Mouse (Mus musculus) heart, adult 9 months (tissue): Measurements from ENCODE around the gene Tagap1.
"Not testable (repeated sequence)": the region's sequence is repeated elsewhere in the genome, so short reads cannot be mapped to it uniquely, and the experiment has no call there.

ENCODE experiments used
- DNase-seq, 2 experiments: peaks; one replicate each; pipeline ENCODE4 v3.0.0; 2022; ENCODE audit warnings: low spot score in 2 of 2

Tagap1 gene

DNA sequence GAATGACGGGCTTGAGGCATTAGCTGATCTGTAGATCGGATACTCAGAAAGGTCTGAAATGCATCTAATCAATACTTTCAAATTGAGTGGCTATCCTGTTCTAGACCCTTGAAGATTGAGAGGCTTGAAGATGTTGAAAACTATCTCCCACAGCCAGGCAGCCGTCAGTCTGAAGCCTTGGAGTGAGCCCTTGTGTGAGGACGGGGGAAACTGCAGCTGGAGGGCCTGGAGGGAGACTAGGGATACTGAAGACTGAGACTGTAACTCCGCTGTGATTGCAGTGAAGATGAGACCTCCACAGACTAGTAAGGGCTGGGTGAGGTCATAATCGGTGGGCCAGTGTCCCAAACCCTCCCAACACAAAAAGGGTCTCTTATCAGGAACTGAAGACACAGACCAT lies 1.4 kb upstream of the Tagap1 start:
- not testable (repeated sequence) for DNase-seq

DNA sequence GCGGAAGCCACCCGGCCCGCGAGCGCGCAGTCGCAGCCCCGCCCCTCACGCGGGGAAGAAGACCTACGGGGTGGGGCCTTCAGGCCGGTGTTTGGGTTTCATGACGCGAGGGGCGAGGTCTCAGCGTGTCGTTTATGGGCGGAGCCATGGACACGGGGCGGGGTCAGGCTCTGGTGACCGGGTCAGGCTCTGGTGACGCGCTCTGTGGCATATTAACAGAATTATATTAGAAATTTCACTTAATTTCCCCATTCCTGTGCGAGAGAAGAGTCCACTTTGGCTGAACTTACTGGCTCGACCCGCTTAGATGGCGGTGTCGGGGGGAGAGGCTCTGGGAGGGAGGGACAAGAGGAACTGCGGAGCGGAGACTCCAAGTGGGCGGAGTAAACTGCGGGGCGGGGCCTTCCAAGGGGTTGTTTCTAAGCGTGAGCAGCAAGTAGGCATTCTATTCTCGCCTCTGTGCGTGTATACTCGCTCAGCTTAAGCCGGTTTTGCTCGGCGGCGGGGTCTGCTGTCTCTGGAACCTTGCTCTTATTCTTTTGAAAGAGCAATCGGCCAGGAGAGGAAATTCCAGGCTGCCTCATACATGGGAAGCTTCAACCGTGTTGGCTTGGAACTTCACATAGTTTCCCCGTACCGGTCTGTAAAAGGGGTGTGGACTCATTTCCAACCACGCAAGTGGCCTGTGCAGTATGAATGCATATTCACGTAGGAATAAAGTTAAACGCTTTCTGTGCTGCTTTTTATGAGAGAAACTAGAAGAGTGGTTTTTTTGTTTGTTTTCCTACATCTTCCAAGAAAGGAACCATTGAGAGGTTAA lies 435 bp upstream of the Tagap1 start:
- peak; percentile 44 to 69 for DNase-seq

DNA sequence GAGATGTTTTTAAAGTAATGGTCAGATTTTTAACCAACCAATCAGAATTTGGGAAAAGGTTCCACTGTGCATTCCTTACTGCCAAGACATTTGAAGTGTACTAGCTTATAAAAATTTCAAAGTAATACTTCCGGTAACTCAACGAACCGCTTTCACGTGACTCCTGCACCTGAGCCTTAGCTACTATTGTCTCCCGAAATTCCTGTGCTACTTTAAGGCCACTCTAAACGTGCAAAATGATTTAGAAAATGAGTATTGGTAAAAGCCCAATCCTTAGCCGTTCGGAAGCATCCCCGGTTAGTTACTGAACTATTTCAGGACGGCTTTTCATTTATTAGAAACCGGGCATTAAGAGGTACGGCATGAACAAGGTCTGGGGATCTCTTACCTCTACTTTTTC lies 607 bp downstream of the Tagap1 start:
- not testable (repeated sequence) for DNase-seq

DNA sequence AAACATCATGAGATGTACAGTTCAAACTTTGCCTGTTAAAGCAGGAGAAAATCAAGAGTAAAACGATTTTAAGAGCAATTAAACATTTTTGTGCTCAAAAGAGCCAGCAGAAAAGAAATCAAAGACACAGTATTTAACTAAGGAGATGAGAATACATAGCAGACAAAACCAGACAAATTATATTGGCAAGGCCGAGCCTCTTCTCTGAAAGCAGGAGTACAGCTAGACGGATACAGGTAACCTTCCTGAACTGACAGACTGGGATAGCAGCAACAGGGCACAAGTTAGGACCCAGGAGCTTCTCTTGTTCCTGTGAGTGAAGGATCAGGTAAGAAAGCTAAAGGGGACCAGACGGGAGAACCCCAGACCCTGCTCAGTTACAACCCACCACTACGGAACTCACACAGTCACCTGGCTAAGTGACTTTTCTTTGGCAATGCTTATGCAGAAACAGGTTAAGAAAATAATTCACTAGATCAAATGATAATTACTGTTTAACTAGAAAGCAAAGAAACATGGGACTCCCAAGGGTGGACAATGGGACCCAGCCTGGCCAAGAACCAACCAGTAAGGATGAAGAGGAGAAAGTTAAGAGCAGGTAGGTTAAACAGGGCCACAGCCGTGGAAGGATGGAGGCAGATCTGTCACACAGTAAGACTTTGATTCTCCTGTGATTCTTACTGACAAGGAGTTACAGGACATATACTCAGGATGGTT lies 1.3 kb downstream of the Tagap1 start:
- not testable (repeated sequence) for DNase-seq

DNA sequence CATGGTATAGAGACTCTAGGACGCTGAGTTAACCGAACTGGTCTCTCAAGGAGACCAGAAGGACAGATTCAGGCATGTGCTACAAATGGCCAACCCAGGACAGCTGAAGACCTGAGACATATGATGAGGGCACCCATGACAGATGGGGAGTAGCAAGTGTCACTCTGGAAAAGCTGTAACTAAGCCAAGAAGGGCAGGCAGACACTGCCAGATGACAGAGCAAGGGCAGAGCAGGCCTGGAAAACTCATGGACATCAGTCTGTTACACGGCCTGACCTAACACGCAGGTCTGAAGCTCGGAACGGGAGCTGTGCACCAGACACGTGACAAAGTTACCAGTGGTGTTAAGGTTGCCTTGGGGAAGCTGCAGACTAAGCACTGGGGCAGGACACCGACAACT lies 2.1 kb downstream of the Tagap1 start:
- DNase-seq, result peak in 1 of 2 experiments; percentile 16

DNA sequence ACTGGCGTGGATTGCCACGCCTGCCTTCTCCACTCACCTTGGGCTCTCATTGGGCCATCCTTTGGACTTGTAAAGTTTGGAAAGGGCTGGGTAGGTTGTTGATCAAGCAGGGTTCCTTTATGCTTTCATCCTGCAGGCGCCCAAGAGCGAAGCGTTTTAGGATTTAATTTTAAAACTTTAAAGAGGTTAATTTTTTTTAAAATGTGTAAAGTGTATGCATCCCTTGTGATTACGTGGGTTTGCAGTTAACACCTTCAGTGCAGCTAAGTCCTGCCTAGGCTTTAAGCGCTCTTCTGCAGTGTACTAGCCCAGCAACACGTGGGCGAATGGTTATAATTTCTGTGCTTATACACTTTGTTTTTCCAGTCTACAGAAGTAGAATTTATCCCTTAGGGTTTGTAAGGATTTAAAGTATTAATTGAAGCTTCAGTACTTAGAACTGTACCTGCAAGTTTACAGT lies 12.2 kb downstream of the Tagap1 start:
- DNase-seq, result not testable (repeated sequence)

DNA sequence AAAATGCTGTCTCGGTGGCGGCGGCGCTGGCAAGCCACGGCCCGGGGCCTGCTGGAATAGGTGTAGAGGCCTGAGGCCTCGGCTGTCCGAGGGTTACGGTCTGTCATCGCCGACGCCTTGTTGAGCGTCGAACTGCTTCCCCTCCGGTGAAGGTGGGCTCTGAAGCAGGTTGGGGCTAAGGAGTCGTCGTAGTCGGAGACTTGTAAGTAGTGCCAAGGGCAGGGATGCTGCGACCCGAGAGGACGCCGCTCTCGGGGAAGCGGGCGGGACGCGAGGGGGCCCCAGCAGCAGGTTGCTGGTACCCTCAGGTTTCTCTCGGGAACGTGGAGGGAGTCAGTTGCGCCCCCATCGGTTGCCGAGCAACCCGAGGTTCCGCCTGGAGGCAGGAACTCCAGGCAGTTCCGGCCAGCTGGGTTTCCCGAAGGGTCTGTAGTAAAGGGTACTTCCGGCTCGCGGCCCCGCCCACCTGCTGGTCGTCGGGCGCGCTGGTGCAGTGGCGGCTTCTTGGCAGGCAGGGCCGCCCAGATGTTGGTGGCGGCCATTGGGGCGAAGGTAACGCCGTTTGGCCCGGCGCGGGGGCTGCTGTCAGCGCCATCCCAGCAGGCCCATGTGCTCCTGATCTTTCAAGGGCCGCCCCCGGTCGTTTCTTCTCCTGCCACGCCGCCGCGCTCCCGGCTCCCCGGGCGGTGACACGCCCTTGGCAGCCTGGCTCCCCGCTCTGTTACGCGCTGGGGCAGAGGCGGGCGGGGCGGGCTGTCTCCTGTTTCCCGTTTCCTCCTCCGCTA lies 12.8 kb downstream of the Tagap1 start, which contains the start of gene Rsph3b:
Rsph3b (minus strand) TSS at position 699 of the 785 bp plus-strand sequence.
- DNase-seq, result peak; percentile 84 to 86

DNA sequence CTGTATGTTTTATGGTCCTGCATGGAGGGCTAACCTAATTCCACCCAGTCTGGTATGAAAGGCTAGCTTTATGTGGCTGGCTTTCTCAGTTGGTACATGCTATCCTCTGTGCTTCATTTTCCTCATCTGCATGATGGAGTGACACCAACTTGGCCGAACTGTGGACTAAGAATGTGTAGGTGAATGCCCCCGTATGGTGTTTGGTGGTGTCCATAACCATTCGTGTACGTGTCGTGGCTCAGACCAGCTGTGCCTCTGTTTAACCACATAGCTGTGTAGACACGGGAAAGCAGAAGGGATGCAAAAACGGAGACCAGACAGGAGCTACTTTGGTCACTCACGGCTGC lies 13.3 kb downstream of the Tagap1 start:
- DNase-seq, result not testable (repeated sequence)

DNA sequence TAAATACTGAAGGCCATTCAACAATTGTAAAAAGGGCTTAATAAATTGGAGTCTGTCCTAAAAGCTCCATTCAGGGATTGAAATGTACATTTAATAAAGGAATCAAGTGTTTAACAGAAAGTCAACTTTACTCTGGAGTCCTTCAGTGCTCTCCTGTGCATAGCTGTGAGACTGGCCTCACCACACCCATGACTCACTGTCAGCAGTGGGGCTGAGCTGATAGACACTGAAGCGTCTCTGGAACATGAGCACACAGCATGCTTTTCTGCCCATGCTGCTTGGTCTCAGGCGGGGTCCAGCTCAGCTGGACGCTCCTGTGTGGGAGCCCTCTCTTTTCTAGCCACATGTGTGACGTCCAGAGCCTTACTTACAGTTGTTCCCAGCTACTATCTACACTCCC lies 18.4 kb downstream of the Tagap1 start:
- DNase-seq, result not testable (repeated sequence)

DNA sequence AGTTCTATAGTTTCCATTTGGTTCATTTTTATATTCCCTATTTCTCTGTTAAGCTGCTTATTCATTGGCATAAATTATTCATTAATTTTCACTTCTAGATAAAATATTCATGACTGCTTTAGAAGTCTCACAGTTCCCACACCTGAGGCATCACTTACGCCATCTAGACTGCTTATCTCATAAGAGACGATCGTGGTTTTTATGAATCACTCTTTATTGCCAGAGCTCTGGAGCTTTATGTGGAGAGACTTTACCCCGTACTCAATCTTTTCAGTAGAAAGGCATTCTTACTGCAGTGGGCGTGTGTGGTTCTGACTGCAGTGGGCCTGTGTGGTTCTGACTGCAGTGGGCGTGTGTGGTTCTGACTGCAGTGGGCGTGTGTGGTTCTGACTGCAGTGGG lies 29.3 kb downstream of the Tagap1 start:
- not testable (repeated sequence) for DNase-seq

DNA sequence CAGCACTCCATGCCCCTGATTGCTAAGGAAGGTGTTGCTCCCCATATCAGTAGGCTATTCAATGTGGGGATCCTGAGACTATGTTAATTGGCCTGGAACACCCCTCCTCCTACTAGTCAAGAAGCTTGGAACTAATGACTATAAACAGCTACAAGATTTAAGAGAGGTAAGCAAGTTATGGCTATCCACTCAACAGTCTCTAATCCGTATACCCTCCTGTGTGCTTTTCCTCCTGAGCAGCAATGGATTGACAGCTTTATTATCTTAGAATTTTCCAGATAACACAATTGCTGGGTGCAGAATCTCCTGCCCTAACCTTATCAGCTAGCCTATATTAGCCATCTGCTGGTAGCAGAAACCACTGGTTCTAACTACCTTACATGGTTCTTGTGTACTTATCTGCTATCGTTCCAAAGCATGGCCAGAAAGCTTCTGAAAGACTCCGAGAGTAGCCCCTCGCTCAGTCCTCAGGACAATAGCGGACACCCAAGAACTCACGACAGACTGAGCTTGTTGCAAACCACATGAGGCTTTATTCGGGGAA lies 40.5 kb downstream of the Tagap1 start:
- not testable (repeated sequence) for DNase-seq

DNA sequence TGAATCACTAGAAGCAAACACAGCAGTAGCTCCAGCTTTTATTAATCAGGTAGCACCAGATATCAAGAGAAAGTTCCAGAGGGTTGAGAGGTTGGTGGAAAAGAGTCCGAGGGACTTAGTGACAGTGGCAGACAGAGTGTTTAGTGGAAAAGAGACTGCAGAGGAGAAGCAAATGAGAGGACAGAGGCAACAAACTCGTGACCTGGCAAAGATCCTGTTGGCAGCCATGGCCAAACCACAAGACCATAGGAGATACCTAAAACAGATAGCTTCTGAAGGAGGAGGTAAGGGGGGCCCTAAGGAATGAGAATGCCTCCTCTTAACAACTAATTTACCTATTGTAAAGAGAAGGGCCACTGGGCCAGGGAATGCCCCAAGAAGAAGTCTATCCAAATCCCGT lies 41.6 kb downstream of the Tagap1 start:
- DNase-seq, result not testable (repeated sequence)

DNA sequence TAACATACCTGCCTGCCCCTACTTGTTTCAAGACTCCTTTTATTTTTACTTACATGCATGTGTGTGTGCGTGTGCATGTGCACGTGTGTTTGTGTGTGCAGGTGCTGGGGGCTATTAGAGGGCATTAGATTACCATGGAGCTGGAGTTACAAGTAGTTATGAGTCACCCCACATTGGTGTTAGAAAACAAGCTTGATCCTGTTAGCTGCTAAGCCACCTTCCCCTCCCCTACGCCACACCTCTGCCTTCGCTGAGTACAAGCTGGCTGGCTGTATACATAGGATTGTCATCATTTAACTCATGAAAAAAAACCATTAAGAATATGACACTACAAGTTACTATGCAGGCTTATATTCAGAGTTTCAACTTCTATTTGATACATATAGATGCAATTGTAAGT lies 45.7 kb downstream of the Tagap1 start:
- not testable (repeated sequence) for DNase-seq

DNA sequence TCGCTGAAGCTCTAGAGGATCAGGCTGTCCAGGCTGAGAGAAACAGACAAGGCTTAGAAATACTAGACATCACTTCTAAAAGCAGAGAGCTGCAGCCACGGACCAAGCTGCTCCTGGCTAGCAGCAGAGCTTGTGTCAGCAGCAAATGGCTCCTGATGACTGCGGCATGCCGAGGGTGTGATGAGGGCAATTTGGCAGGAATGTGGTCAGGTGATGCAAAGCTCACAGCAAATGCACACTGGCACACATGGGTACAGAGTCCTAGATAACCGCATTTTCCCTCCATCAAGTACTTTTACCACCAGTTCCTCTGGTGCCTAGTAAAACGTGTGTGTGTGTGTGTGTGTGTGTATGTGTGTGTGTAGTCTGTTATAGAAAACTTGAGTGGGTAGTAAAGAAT lies 46.9 kb downstream of the Tagap1 start:
- not testable (repeated sequence) for DNase-seq
